Mouse (Mus musculus) liver, embryonic 14.5 days (tissue): ENCODE measurements at regions not wholly inside any gene's neighbourhood (a gene's known extent, or its start where the extent isn't known, plus 50 kb on each side); places are given as distances from the start of the nearest gene placed in this dataset.

Experiments used
- CTCF ChIP-seq: IDR thresholded peaks from 2 replicates; pipeline ENCODE4 v1.5.1; 2016; ENCODE audit warnings: antibody characterized with exemption, low read depth, control low read depth
- EP300 ChIP-seq: IDR thresholded peaks from 2 replicates; pipeline ENCODE4 v1.6.1; 2016; ENCODE audit warnings: antibody characterized with exemption, low read depth

- TF ChIP-seq CTCF (no peak), EP300 (no peak)
Observed at GRCm38 (mm10) chr5:118364646-118365045, 119.6 kb downstream of the 2410131K14Rik start.
